Mouse (Mus musculus) cerebellum, adult 11-12 months (tissue): ENCODE measurements around the gene Iqschfp.

ENCODE experiments used
- DNase-seq: peaks from one replicate; pipeline ENCODE4 v3.0.0; 2022

Iqschfp gene

DNA sequence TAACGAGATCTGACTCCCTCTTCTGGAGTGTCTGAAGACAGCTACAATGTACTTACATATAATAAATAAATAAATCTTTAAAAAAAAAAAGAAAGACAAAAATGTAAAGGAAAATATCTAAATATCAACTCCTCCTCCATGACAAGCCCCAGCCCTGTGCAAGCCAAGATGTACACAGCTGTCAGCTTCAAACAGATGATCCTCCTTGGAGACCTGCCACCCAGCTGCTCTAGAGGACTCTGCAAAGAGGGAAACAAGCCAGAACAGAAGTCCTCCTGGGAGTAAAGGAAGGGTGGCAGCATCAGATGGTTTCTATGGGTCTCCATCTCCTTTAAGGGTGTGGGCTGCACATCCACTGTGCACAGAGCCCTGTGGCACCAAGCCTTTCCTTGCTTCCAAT is 480.9 kb downstream of the Iqschfp start:
- DNase-seq: no peak

DNA sequence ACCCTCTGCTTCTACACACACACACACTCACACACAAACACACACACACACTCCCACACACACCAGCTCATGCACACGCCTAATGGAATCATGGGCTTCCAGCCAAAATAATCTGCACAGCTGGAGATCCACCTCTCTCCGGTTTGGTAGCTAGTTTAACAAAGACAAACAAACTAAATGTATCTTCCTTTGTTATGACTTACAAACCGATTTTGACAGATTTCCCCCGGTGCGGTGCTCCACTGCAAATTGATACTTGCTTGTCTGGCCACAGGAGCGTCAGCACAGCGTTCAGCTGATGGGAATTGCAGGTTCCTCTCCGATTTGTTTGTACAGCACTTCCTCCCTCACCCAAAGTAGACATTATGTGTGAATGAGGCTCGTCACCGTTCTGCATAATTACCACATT is 483.1 kb downstream of the Iqschfp start:
- DNase-seq: no peak

GRCm38 (mm10) chr3:68377452-68378198 is 485.6 kb downstream of the Iqschfp start:
- DNase-seq: no peak

GRCm38 (mm10) chr3:68378799-68379198 is 486.8 kb downstream of the Iqschfp start:
- no peak for DNase-seq

DNA sequence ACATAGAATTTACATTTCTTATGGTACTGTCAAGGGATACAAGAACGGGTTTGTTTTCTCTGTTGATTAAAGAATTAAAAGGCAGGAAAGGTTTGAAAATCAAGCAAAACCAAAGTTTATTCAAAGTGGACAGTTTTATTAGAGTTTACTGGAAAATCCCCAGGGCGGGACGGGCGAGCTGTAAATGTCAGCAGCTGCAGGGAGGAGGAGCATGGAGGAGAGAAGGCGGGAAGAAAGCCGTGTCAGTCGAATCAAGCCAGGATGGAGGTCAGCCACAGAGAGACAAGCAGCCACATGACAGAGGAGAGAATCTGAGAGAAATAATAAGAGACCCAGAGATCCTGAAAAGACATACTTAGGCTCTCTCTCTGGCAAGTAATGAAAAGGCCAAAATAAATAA is 487.2 kb downstream of the Iqschfp start:
- no peak for DNase-seq

- no peak for DNase-seq
Observed at GRCm38 (mm10) chr3:68383672-68384071, 491.6 kb downstream of the Iqschfp start.

- no peak for DNase-seq
Observed at GRCm38 (mm10) chr3:68385544-68385943, 493.5 kb downstream of the Iqschfp start.

- DNase-seq: no peak
Observed at GRCm38 (mm10) chr3:68388023-68388422, 496.0 kb downstream of the Iqschfp start.

DNA sequence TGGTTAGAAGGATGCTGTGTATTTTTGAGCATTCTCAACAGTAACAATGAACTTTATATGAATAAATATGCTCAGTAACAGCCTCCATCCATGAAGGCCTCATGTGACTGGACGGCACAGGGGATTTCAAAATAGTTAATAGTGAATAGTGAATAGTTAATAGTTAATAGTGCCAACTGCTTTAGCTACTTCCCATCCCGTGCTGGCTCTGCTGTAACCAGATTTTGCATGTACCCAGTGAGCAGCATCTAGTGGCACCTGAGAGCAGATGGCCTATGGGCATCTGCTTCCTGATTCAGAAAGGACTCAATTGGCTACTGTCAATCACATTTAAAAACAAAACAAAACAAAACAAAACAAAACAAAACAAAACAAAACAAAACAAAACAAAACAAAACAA is 501.5 kb downstream of the Iqschfp start:
- DNase-seq: no peak

DNA sequence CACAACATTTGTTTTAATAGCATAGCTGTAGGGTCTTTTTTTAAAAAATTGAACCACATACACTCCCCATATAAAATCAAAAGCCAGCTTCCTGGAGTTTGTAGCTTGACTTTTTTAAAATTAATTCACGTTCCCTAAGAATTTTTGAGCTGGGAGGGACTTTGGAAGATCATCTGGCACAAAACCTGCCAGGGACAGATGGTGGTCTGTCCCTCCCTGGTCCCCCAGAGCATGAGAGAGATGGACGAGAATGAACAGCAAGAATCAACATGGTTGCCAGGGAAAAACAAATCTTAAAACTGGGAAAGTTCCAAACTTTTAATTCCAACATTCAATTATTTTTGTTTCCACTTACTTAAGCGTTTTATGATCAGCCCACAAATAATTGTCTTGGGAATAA is 506.7 kb downstream of the Iqschfp start:
- DNase-seq: no peak

GRCm38 (mm10) chr3:68400121-68400520 is 508.1 kb downstream of the Iqschfp start:
- DNase-seq: no peak

GRCm38 (mm10) chr3:68403343-68403742 is 511.3 kb downstream of the Iqschfp start:
- DNase-seq: no peak

- peak; percentile 56 for DNase-seq
Observed at GRCm38 (mm10) chr3:68403783-68404217, 511.8 kb downstream of the Iqschfp start.

GRCm38 (mm10) chr3:68405724-68406123 is 513.7 kb downstream of the Iqschfp start:
- DNase-seq: no peak

GRCm38 (mm10) chr3:68412262-68412661 is 520.2 kb downstream of the Iqschfp start:
- no peak for DNase-seq

DNA sequence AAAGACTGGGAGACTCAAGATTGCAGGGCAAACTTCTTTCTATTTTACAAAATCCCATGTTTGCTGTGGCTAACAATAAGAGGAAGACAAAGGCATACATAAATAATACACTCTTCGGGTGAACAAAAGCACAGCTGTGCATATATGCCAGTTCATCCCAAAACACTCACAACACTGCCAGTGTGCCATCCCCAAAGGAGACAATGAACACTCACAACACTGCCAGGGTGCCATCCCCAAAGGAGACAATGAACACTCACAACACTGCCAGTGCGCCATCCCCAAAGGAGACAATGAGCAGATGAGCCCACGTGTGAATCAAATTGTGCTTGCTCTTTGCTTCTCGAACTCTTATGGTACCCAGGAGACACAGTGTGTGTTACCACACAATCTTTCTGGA is 527.8 kb downstream of the Iqschfp start:
- DNase-seq: no peak

GRCm38 (mm10) chr3:68420927-68421326 is 528.9 kb downstream of the Iqschfp start:
- peak; percentile 9 for DNase-seq

- DNase-seq: peak; percentile 91
Observed at GRCm38 (mm10) chr3:68421849-68422248, 529.8 kb downstream of the Iqschfp start.

DNA sequence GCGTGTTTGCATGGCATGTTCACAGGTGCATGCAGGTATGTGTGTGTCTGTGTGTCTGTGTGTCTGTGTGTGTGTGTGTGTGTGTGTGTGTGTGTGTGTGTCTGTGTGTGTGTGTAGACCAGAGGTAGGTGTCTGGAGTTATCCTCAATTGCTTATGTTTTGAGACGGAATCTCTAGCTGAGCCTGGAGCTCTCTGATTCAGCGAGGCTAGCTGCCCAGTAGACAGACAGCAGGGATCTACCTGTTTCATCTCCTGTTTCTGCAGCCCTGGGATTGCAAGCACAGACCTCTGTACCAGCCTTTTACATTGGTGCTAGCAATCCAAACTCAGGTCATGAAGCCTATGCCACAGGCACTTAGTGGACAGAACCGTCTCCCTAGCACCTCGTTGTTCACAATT is 536.0 kb downstream of the Iqschfp start:
- peak; percentile 12 for DNase-seq

DNA sequence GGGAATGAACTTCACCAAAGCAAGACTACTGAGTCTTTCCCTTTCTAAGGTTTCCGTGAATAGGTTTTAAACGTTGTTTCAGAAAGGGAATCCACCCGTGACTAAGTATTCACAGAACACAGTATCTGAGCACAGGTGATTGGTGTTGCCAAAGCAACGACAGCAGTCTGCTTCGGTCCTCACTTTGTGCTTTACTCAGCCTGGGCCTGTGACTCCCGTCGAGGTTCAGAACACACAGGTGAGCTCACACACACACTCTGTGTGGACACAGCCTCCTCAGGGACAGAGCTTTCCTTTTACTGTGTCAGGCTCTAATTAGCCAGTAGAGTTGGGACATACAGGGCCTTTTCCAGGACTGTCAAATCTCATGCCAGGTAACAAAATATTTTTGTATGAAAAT is 542.4 kb downstream of the Iqschfp start:
- DNase-seq: no peak

- DNase-seq: no peak
Observed at GRCm38 (mm10) chr3:68434897-68435296, 542.9 kb downstream of the Iqschfp start.

DNA sequence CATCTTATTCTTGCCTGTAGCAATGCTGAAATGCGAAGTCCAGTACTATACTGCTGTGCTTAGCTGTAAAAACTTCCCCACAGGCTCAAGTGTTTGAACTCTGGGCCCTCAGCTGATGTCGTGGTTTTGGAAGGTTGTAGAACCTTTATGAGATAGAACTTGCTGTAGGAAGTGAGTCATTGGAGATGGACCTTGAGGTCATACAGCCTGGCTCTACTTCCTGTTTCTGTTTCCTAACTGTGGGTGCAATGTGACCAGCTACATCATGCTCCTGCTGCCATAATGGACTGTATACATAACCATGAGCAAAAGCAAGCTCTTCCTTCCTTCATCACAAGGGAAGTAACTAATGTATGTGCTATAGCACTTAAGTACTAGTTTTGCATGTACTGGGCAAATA is 556.4 kb downstream of the Iqschfp start:
- DNase-seq: no peak

- no peak for DNase-seq
Observed at GRCm38 (mm10) chr3:68451634-68452033, 559.6 kb downstream of the Iqschfp start.

DNA sequence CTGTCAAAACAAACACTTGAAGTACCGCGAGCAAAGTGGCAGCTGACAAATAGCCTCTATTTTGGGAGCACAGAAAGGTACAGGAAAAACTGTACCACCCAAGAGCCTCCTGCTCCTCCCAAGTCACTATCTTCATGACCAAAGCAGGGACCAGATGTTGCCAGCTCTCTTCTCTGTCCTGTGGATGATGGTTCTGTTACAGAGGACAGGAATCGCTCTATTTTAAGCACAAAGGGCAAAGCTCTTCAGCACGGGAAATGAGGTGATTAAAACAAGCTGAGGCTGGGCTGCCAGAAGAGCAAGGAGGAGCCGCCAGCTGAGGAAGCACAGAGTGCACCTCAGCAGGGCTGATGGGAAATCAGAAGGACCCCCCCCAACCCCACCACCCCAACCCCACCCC is 561.2 kb downstream of the Iqschfp start:
- no peak for DNase-seq
